Mouse (Mus musculus) monocyte, adult 5-6 weeks (primary cell): ENCODE data around the gene Fbn1. TPM values are rescaled to one million over a fixed set of nuclear protein-coding genes. Genes with fewer than 3 reads are reported as not detected.

ENCODE experiments used
- ATAC-seq: fragments of 153-309, 156-312 bp; replicated peaks from 2 replicates; pipeline ENCODE4 v1.8.0; 2017; ENCODE audit warnings: mild to moderate bottlenecking; ENCODE audit not compliant: low TSS enrichment, insufficient number of reproducible peaks, severe bottlenecking, poor library complexity, low FRiP score
- total RNA-seq: library from RNA; stranded (forward); fragments of 200-1000, 200-491, 200-594 nt; gene quantifications from 3 replicates; pipeline ENCODE4 v1.2.3, GENCODE M21; 2017

Fbn1 gene
- total RNA-seq, 1 experiment from 2014 or later: not detected

DNA sequence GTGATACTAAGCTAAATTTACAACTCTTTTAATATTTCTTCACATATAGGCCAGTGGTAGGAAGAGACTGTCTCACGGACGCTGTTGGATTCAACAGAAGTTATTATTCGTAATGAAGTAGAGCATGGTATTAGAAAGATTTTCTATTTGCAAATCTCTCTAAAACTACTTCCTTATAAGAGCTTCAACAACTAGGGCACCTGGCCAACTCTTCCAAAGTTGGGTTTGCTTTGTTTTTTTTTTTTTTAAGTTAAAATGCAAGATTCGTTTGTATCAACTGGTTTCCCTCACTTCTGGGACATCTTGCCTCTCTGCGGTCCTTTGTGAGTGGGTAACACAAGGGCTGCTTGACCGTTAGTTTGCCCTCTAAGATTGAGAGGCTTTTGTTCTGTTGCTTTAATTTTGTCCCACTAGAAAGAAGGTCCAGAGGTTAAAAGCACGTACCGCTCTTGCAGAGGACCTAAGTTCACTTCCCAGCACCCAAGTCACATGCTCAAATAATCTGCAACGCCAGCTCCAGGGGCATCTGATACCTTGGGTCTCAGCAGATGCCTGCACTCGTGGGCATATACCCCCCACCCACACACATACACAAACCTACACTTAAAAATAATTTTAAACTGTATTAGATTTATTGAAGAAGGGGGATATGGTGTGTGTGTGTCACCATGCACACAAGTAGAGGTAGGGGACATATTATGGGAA lies 91.1 kb downstream of the Fbn1 start:
- ATAC-seq: no peak

- no peak for ATAC-seq
These were observed 95.4 kb downstream of the Fbn1 start for GRCm38 (mm10) chr2:125412351-125412750.

DNA sequence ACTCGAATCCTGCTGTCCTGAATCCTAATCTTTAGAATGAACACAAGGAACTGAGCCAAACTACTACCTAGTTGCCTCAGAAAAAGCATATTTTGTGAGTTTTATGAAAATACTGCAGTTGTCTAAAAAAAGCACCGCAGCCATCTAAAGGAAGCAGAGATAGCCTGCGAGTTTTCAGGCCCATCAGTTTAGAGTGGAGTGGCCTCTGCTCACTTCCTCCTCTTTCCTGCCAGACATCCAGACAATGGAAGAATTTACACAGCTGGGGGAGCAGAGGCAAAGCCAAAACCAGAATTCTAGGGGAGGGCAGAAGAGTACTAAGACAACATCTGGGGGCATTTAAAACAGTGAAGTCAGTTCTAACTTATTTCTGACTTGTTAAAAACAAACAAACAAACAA lies 96.0 kb downstream of the Fbn1 start:
- ATAC-seq: no peak

DNA sequence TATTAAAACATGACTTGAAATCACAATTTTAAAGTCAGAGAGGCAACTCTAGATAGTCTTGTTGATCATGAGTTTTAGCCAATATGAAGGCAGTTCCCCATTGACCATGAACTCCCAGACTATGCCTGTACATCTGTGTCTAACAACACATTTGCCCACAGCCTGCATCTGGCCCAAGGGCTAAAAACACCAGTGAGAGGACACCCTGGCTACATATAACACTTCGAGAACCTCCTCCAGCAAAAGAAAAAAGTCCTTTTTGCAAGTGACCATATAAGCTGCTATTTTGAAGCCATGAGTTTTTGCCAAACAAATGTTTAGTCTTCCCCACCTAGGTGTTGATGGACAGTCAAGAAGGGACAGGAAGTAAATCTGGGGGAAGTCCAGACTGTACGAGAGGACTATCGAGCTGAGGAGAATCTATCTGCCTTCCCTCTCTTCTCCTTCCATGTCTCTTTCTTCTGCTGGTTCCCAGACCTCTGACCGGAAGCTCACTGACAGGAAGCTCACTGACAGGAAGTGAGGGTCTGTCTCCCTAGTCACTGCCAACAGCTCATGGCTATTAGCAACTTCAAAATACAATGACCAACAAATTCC lies 103.2 kb downstream of the Fbn1 start:
- no peak for ATAC-seq

GRCm38 (mm10) chr2:125402276-125402675 lies 105.5 kb downstream of the Fbn1 start:
- ATAC-seq: no peak

DNA sequence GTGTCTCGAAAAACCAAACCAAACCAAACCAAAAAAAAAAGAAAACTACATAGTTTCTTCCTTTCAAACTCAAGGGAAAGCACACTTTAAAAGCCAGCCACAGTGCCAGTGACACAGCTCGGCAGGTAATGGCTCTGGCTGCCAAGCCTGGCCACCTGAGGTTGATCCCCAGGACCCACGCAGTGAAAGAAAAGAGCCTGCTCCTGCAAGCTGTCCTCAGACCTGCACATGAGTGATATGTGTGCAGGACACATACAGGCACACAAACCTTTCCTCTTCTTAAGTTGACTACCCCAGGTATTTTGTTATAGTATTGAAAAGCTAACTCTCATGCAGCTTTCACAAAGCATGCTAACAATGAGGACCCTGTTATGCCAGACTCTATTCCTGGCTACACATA lies 107.7 kb downstream of the Fbn1 start:
- no peak for ATAC-seq

GRCm38 (mm10) chr2:125397796-125398195 lies 110.0 kb downstream of the Fbn1 start:
- ATAC-seq: no peak

GRCm38 (mm10) chr2:125394428-125395101 lies 113.2 kb downstream of the Fbn1 start:
- no peak for ATAC-seq

GRCm38 (mm10) chr2:125391582-125391981 lies 116.2 kb downstream of the Fbn1 start:
- no peak for ATAC-seq

GRCm38 (mm10) chr2:125389796-125390195 lies 118.0 kb downstream of the Fbn1 start:
- ATAC-seq: no peak

DNA sequence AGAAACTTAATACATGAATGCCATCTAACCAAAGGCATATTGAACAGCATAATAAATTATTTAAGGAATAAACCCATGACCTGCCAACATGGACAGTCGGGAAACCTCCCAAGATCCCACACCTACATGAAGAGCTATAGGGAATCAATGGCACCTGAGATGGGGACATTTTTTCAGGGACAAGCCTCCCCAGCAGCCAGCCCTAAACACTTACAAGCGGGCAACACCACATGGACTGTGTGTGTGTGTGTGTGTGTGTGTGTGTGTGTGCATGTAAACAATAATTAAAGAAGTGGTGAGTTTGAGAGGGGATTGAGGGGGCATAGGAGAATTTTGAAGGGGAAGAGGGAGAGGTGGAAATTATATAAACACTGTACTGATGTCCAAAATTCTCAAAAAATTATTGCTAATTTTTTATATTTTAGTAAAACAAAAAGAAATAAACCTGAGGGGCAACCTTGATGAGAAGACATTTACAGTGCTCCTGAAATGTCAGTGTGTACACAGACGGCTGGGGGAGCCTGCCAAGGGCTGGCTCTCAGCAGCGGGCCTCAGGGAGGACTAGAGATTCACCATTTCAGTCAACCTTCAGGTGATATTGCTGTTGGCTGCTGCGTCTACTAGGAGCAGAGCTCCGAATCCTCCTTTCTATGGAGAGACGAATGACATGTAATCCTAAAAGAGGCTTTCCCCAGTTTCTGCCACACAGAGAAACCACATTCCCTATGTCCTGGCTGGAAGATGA lies 121.4 kb downstream of the Fbn1 start:
- no peak for ATAC-seq

DNA sequence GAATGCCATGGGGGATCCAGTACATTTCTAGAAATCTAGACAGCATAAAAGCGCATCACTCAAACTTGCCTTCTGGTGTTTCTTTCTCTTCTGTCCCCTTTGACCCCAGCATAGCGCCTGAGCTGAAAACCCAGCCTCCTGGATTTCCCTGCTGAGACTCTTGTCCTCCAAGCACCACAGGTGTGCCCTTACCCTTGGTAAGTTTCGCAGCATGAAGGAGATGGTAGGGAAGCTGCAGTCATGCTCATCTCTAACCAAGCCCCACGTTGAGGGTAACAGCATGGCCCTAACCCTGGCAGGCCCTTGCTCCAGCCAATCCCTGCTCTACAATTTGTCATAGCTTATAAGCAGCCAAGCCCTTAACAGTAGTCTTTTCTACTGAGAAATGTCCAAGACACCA lies 122.9 kb downstream of the Fbn1 start:
- no peak for ATAC-seq

DNA sequence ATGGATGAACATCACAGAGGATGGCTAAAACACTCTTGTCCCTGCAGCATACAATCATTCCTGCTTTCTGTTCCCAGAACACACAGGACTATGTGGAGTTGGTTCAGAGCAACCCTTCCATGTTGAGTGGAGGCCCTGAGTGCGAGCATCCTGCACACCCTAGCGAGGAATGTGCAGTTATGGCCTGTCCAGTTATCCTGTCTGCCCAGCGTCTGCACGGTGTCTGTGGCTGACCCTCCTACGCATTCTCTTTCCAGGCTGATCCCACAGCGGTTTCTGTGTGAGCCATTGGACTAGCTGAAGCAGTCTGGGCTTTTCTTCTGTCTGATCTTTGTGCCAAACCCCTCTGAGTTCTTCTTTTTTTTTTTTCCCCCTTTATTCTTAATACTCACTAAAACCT lies 123.4 kb downstream of the Fbn1 start:
- ATAC-seq: no peak

GRCm38 (mm10) chr2:125383273-125383641 lies 124.5 kb downstream of the Fbn1 start:
- ATAC-seq: no peak

- ATAC-seq: no peak
These were observed 125.0 kb downstream of the Fbn1 start for GRCm38 (mm10) chr2:125382613-125383272.

DNA sequence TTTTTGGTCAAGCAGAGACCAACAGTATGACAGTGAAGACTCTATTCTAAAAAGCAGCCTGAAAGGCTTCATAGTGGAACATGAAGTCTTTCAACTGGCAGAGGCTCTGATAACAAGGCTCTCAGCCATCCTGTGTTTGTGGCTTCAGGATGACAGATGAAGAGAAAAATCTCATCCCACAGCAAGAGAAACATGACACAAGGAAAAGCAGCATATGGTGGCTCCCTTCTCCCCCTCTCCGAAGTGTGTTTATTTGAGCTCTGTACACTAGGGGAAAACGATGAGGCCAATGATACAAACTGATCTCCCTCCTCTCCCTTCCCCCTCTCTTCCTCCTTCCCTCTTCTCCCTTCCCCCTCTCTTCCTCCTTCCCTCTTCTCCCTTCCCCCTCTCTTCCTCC lies 127.7 kb downstream of the Fbn1 start:
- ATAC-seq: no peak

- ATAC-seq: no peak
These were observed 128.6 kb downstream of the Fbn1 start for GRCm38 (mm10) chr2:125379206-125379605.

GRCm38 (mm10) chr2:125375926-125376325 lies 131.9 kb downstream of the Fbn1 start:
- ATAC-seq: no peak

DNA sequence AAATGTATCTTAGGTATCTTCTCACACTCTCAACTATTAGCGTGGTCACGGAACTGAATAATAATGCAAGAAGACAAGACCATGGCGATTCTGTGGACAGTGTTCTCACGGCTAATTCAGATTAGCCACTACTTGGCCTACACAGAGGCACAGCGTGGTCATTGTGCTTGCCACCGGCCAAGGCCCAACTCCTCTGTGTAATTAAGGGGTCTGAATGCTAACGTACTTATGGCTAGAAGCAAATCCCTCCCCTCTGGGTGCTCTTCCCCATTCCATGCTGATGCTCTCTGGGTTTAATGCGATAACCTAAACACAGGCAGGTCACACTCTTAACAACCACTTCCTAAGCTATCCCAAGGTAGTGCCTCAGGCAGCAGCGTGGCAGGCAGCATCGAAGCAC lies 132.5 kb downstream of the Fbn1 start:
- ATAC-seq: no peak
